Mouse (Mus musculus): ENCODE results near the gene Dtx1. TPM values are rescaled to one million over a fixed set of nuclear protein-coding genes. Genes with fewer than 3 reads are reported as not detected.

Gene Dtx1
- total and polyA plus RNA-seq, 3 experiments: 0.05 to 0.09 TPM; not detected in 1

- ATAC-seq (ENCODE audit: extremely low read depth, insufficient number of reproducible peaks, low FRiP score, poor library complexity, severe bottlenecking) (no peak), DNase-seq (ENCODE audit: low spot score) (no peak)
- TF ChIP-seq POLR2AphosphoS5 (IDR thresholded peaks at IDR 0.05; ENCODE audit: insufficient replicate concordance, low read depth, low read length) (no peak), CTCF (IDR thresholded peaks at IDR 0.05; ENCODE audit: low read depth, low read length) (no peak), GATA2 (IDR thresholded peaks at IDR 0.05; ENCODE audit: borderline replicate concordance, low read depth, low read length) (no peak), GATA1 (IDR thresholded peaks at IDR 0.05; ENCODE audit: borderline replicate concordance, low read length) (no peak), TAL1 (conservative IDR thresholded peaks at IDR 0.05; ENCODE audit: low read depth, low read length) (no peak)
- no peak overlapping the region for H3K4me3 ChIP-seq (ENCODE audit: low read depth, low read length)
- peaks cover 68% of the 10 kb centered on the region for H3K4me1 ChIP-seq (ENCODE audit: insufficient read depth, low read depth, low read length)
- no peaks in the 10 kb centered on the region for H3K36me3 ChIP-seq (replicated peaks)
- no peaks in the 10 kb centered on the region for H3K9me3 ChIP-seq (replicated peaks)
- peaks cover 38% of the 10 kb centered on the region for H3K27me3 ChIP-seq (ENCODE audit: insufficient read depth, low read length)
These were observed 65.9 kb downstream of the Dtx1 start for GRCm38 (mm10) chr5:120645851-120646250.

DNA sequence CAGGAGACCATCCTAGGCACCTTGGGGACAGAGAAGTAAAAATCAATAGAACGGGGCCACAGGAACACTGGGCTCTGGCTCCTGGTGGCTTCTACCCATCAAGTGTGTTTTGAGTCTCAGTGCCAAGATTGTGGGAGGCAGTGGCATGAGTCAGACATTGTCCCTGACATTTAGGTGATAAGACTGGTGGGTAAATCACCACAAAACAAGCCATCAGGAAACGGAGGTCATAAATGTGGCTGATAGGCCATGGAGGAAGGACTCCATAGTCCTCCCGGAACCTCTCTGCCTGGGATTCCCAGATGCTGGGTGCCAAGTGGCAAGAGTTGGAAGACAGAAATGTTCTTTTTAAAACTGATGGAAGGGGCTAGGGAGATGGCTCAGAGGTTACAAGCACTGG lies 67.5 kb downstream of the Dtx1 start:
- Histone ChIP-seq H3K27me3 (ENCODE audit: insufficient read depth, low read length) (peaks cover 29% of the 10 kb centered on the region), H3K4me3 (ENCODE audit: low read depth, low read length) (no peak overlapping the region; the same call in 1 of the 2 replicates), H3K9me3 (replicated peaks) (peaks cover 5% of the 10 kb centered on the region), H3K4me1 (ENCODE audit: insufficient read depth, low read depth, low read length) (peaks cover 54% of the 10 kb centered on the region), H3K36me3 (replicated peaks) (no peaks in the 10 kb centered on the region)
- ATAC-seq (ENCODE audit: extremely low read depth, insufficient number of reproducible peaks, low FRiP score, poor library complexity, severe bottlenecking): no peak
- TF ChIP-seq GATA1 (IDR thresholded peaks at IDR 0.05; ENCODE audit: borderline replicate concordance, low read length) (no peak), CTCF (IDR thresholded peaks at IDR 0.05; ENCODE audit: low read depth, low read length) (no peak), GATA2 (IDR thresholded peaks at IDR 0.05; ENCODE audit: borderline replicate concordance, low read depth, low read length) (no peak), TAL1 (conservative IDR thresholded peaks at IDR 0.05; ENCODE audit: low read depth, low read length) (no peak), POLR2AphosphoS5 (IDR thresholded peaks at IDR 0.05; ENCODE audit: insufficient replicate concordance, low read depth, low read length) (no peak)
- DNase-seq (ENCODE audit: low spot score): no peak

DNA sequence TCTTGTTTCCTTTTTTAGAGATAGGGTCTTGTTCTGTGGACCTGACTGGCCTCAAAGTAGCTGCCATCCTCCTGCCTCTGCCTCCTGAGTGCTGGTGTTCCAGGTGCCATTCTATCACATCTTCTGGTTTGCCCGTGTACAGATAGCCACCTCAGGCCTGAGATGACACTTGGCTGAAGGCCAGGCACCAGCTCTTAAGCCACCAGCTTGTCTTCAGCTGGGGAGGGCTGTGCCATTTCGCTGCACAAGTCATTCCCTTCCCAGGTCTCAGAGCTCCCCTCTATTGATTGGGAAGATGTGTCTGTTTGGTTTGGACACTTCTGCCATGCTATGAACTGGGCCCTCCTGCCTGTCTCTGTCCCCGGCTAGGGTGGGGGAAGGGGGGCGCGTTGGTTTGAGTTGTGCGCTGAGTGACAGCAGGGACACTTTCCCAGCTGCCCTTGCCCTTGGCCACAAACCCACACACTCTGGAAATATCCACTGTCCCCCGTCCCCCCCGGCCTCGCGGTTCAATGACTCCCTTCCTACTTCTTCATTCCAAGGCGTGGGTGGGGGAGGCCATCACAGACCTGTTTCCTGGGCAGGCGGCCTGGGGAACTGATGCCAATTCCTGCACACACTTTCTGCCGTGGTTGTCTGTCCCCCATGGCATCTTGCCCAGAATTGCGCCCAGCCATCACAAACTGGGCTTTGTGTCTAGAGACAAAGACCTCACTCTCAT lies 68.2 kb downstream of the Dtx1 start:
- peaks cover 5% of the 10 kb centered on the region for H3K9me3 ChIP-seq (replicated peaks)
- DNase-seq (ENCODE audit: low spot score) (no peak), ATAC-seq (ENCODE audit: extremely low read depth, insufficient number of reproducible peaks, low FRiP score, poor library complexity, severe bottlenecking) (no peak)
- H3K27me3 ChIP-seq (ENCODE audit: insufficient read depth, low read length): peaks cover 29% of the 10 kb centered on the region
- peaks cover 49% of the 10 kb centered on the region for H3K4me1 ChIP-seq (ENCODE audit: insufficient read depth, low read depth, low read length)
- no peaks in the 10 kb centered on the region for H3K36me3 ChIP-seq (replicated peaks)
- no peak for TF ChIP-seq CTCF (IDR thresholded peaks at IDR 0.05; ENCODE audit: low read depth, low read length)
- no peak for TF ChIP-seq TAL1 (conservative IDR thresholded peaks at IDR 0.05; ENCODE audit: low read depth, low read length)
- no peak for TF ChIP-seq GATA2 (IDR thresholded peaks at IDR 0.05; ENCODE audit: borderline replicate concordance, low read depth, low read length)
- no peak for TF ChIP-seq GATA1 (IDR thresholded peaks at IDR 0.05; ENCODE audit: borderline replicate concordance, low read length)
- no peak for TF ChIP-seq POLR2AphosphoS5 (IDR thresholded peaks at IDR 0.05; ENCODE audit: insufficient replicate concordance, low read depth, low read length)
- H3K4me3 ChIP-seq (ENCODE audit: low read depth, low read length): peak overlapping the region; percentile 18; the same call in 1 of the 2 replicates

GRCm38 (mm10) chr5:120640094-120640493 lies 71.6 kb downstream of the Dtx1 start:
- H3K4me1 ChIP-seq (ENCODE audit: insufficient read depth, low read depth, low read length): peaks cover 31% of the 10 kb centered on the region
- ATAC-seq (ENCODE audit: extremely low read depth, insufficient number of reproducible peaks, low FRiP score, poor library complexity, severe bottlenecking) (no peak), DNase-seq (ENCODE audit: low spot score) (no peak)
- H3K9me3 ChIP-seq (replicated peaks): peaks cover 6% of the 10 kb centered on the region
- H3K36me3 ChIP-seq (replicated peaks): no peaks in the 10 kb centered on the region
- TF ChIP-seq GATA1 (IDR thresholded peaks at IDR 0.05; ENCODE audit: borderline replicate concordance, low read length): no peak
- TF ChIP-seq POLR2AphosphoS5 (IDR thresholded peaks at IDR 0.05; ENCODE audit: insufficient replicate concordance, low read depth, low read length): peak; percentile 87; the same call in 1 of the 2 replicates
- H3K4me3 ChIP-seq (ENCODE audit: low read depth, low read length): no peak overlapping the region; the same call in 1 of the 2 replicates
- peaks cover 36% of the 10 kb centered on the region for H3K27me3 ChIP-seq (ENCODE audit: insufficient read depth, low read length)

GRCm38 (mm10) chr5:120635633-120636032 lies 76.1 kb downstream of the Dtx1 start:
- Histone ChIP-seq H3K9me3 (replicated peaks) (peaks cover 16% of the 10 kb centered on the region), H3K27me3 (ENCODE audit: insufficient read depth, low read length) (peaks cover 46% of the 10 kb centered on the region), H3K4me1 (ENCODE audit: insufficient read depth, low read depth, low read length) (peaks cover 13% of the 10 kb centered on the region), H3K36me3 (replicated peaks) (no peaks in the 10 kb centered on the region), H3K4me3 (ENCODE audit: low read depth, low read length) (no peak overlapping the region)
- TF ChIP-seq GATA2 (IDR thresholded peaks at IDR 0.05; ENCODE audit: borderline replicate concordance, low read depth, low read length): no peak
- no peak for TF ChIP-seq TAL1 (conservative IDR thresholded peaks at IDR 0.05; ENCODE audit: low read depth, low read length)
- no peak for TF ChIP-seq GATA1 (IDR thresholded peaks at IDR 0.05; ENCODE audit: borderline replicate concordance, low read length)
- no peak for TF ChIP-seq POLR2AphosphoS5 (IDR thresholded peaks at IDR 0.05; ENCODE audit: insufficient replicate concordance, low read depth, low read length)
- no peak for TF ChIP-seq CTCF (IDR thresholded peaks at IDR 0.05; ENCODE audit: low read depth, low read length)
- DNase-seq (ENCODE audit: low spot score) (no peak), ATAC-seq (ENCODE audit: extremely low read depth, insufficient number of reproducible peaks, low FRiP score, poor library complexity, severe bottlenecking) (no peak)

GRCm38 (mm10) chr5:120634860-120635259 lies 76.9 kb downstream of the Dtx1 start:
- Histone ChIP-seq H3K9me3 (replicated peaks) (peaks cover 12% of the 10 kb centered on the region), H3K4me3 (ENCODE audit: low read depth, low read length) (no peak overlapping the region), H3K27me3 (ENCODE audit: insufficient read depth, low read length) (peaks cover 44% of the 10 kb centered on the region), H3K36me3 (replicated peaks) (peaks cover 4% of the 10 kb centered on the region), H3K4me1 (ENCODE audit: insufficient read depth, low read depth, low read length) (peaks cover 13% of the 10 kb centered on the region)
- no peak for ATAC-seq (ENCODE audit: extremely low read depth, insufficient number of reproducible peaks, low FRiP score, poor library complexity, severe bottlenecking)
- no peak for TF ChIP-seq CTCF (IDR thresholded peaks at IDR 0.05; ENCODE audit: low read depth, low read length)
- no peak for TF ChIP-seq GATA2 (IDR thresholded peaks at IDR 0.05; ENCODE audit: borderline replicate concordance, low read depth, low read length)
- TF ChIP-seq TAL1 (conservative IDR thresholded peaks at IDR 0.05; ENCODE audit: low read depth, low read length): no peak
- no peak for TF ChIP-seq GATA1 (IDR thresholded peaks at IDR 0.05; ENCODE audit: borderline replicate concordance, low read length)
- TF ChIP-seq POLR2AphosphoS5 (IDR thresholded peaks at IDR 0.05; ENCODE audit: insufficient replicate concordance, low read depth, low read length): no peak
- no peak for DNase-seq (ENCODE audit: low spot score)
